Mouse (Mus musculus) heart, embryonic 11.5 days (tissue): ENCODE results near the gene Shisal2a. TPM values are rescaled to one million over a fixed set of nuclear protein-coding genes. Genes with fewer than 3 reads are reported as not detected.

Experiments used
- ATAC-seq: fragments of 200-750 bp; cut with Nextera tagmentation; replicated peaks from 2 replicates; pipeline ENCODE4 v1.8.0; 2017; ENCODE audit warnings: moderate library complexity; ENCODE audit not compliant: insufficient number of reproducible peaks, low FRiP score, low TSS enrichment
- H3K27ac ChIP-seq: fragments of 300-500 bp; sonication (generic); 2 replicates; pipeline ENCODE4 v1.5.1; 2014; ENCODE audit warnings: mild to moderate bottlenecking, low read depth, low read length
- H3K27me3 ChIP-seq: fragments of 300-500 bp; sonication (generic); 2 replicates; pipeline ENCODE4 v1.6.1; 2014; ENCODE audit warnings: mild to moderate bottlenecking, low read length, mixed read lengths; ENCODE audit not compliant: control insufficient read depth, insufficient read depth
- H3K36me3 ChIP-seq: fragments of 300-500 bp; sonication (generic); 2 replicates; pipeline ENCODE4 v1.6.1; 2014; ENCODE audit warnings: mild to moderate bottlenecking, low read length, moderate library complexity, mixed read lengths; ENCODE audit not compliant: control insufficient read depth, insufficient read depth
- H3K4me1 ChIP-seq: fragments of 300-500 bp; sonication (generic); 2 replicates; pipeline ENCODE4 v1.6.1; 2014; ENCODE audit warnings: low read length; ENCODE audit not compliant: control insufficient read depth, insufficient read depth
- H3K4me2 ChIP-seq: fragments of 300-500 bp; sonication (generic); 2 replicates; pipeline ENCODE4 v1.6.1; 2014; ENCODE audit warnings: mild to moderate bottlenecking, moderate library complexity
- H3K4me3 ChIP-seq: fragments of 300-500 bp; sonication (generic); 2 replicates; pipeline ENCODE4 v1.5.1; 2014; ENCODE audit warnings: low read depth, low read length
- H3K9ac ChIP-seq: fragments of 300-500 bp; sonication (generic); 2 replicates; pipeline ENCODE4 v1.6.1; 2014; ENCODE audit warnings: mild to moderate bottlenecking, low read depth, low read length, moderate library complexity
- H3K9me3 ChIP-seq: fragments of 300-500 bp; sonication (generic); replicated peaks from 2 replicates; pipeline ENCODE4 v1.6.1; 2016; ENCODE audit warnings: low read length; ENCODE audit not compliant: control insufficient read depth
- WGBS: fragments of 180-500 bp; shearing (Covaris S2); extraction: QIAGEN DNeasy Blood & Tissue Kit; methylation state at CpG from one replicate; pipeline ENCODE4 v1.1.7; 2014; ENCODE audit not compliant: insufficient replicate concordance; 5-methylcytosine and 5-hydroxymethylcytosine counted together
- polyA plus RNA-seq: library from polyadenylated mRNA; unstranded; fragments of >200 nt; fragmentation: Nextera tagmentation; extraction: Ambion mirVana; gene quantifications from 2 replicates; pipeline ENCODE4 v1.2.1, GENCODE M21; 2014

Gene Shisal2a
- polyA plus RNA-seq, 1 experiment from 2014 or later, result 1.3 TPM

DNA sequence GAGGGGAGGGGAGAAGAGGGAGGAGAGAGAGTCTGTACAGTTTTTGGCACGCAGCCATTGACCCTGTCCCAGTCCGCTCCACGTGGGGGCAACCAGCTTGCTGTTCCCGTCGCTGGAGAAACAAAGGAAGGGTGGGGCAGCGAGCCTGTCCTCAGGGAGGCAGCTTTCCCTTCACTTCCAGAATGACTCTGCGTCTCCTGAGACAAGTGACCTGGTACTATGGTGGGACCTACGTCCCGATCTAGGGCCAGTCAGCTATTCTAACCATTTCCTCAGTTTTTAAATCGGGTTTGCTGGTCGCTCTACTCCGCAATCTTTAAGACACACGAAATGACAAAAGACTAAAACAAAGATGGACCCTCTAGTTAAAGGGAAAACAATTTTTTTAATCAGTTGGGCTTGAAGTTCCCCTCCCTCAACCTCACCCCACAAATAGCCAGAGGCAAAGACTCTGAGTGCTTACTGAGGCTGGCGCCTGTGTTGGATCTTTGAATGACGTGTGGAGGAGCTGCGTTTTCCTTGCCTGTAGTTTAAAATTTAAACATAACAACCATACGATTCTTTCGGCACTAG is 4.6 kb upstream of the Shisal2a start:
- 0 out of 2 replicates have a peak, but pooled peaks cover 11% of the 10 kb centered on the region for H3K4me1 ChIP-seq
- H3K4me2 ChIP-seq, result peak overlapping the region; percentile 70
- peak overlapping the region; percentile 81 for H3K27ac ChIP-seq
- no peaks in the 10 kb centered on the region for H3K36me3 ChIP-seq
- H3K4me3 ChIP-seq, result peak overlapping the region; percentile 34
- H3K9me3 ChIP-seq, result no peaks in the 10 kb centered on the region
- ATAC-seq, result peak; percentile 68
- H3K27me3 ChIP-seq, result peaks cover 4% of the 10 kb centered on the region; the same call in 1 of the 2 replicates
- H3K9ac ChIP-seq, result peak overlapping the region; percentile 74
- 8% methylated on average over 18 of the region's 18 CpGs for WGBS

DNA sequence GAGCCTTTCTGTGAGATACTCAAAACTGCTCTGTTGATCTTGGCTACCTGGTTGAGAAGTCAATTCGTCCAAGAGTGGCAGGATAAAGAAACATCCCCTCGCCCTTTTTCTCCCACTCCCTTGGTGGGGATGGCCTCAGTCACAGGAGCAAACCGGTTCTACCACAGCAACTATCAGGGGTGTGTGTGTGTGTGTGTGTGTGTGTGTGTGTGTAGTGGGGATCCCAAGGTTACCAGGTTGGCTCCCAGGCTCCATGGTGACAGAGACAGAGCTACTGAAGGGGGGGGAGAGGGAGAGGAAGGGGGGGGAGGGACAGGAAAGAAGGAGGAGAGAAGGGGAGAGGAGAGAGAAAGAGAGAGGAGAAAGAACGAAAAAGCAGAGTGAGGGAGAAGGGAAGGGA is 4.0 kb upstream of the Shisal2a start:
- ATAC-seq, result no peak
- H3K27ac ChIP-seq, result peak overlapping the region; percentile 81; the same call in 1 of the 2 replicates
- peaks cover 4% of the 10 kb centered on the region; the same call in 1 of the 2 replicates for H3K27me3 ChIP-seq
- WGBS, result 31% methylated on average over 4 of the region's 4 CpGs
- peak overlapping the region; percentile 74; the same call in 1 of the 2 replicates for H3K9ac ChIP-seq
- H3K4me1 ChIP-seq, result 0 out of 2 replicates have a peak, but pooled peaks cover 11% of the 10 kb centered on the region
- no peaks in the 10 kb centered on the region for H3K9me3 ChIP-seq
- H3K4me2 ChIP-seq, result peak overlapping the region; percentile 70
- H3K4me3 ChIP-seq, result no peak overlapping the region
- no peaks in the 10 kb centered on the region for H3K36me3 ChIP-seq

DNA sequence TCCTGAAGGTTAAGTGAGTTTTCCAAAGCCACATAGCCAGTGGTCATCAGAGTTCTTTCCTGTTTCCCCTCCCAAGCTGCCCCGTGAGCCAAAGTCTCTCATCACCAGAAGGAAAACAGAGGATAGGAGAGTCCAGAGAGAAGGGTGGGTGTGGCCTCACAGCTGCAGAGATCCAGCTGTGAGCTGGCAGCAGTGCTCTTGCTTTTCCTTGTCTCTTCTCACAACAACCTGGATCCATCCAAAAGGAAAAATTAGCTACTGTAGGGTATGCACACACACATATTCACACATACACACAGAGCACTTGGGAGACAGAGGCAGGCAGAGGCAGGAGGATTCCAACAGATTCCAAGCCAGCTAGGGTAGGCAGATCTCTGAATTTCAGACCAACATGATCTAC is 2.9 kb upstream of the Shisal2a start:
- ATAC-seq, result no peak
- H3K9ac ChIP-seq, result no peak overlapping the region

GRCm38 (mm10) chr4:108380146-108380545 is 3.0 kb downstream of the Shisal2a start:
- Histone ChIP-seq H3K27ac (no peak overlapping the region), H3K9ac (no peak overlapping the region), H3K4me1 (peaks cover 8% of the 10 kb centered on the region; the same call in 1 of the 2 replicates), H3K4me2 (no peak overlapping the region), H3K9me3 (no peaks in the 10 kb centered on the region), H3K27me3 (peaks cover 4% of the 10 kb centered on the region; the same call in 1 of the 2 replicates), H3K4me3 (no peak overlapping the region), H3K36me3 (no peaks in the 10 kb centered on the region)
- ATAC-seq, result no peak; the same call in 1 of the 2 replicates
- WGBS, result 0% methylated on average over 1 of the region's 1 CpGs

More for the DNA sequence above, 2.9 kb upstream of the Shisal2a start:
- no peak overlapping the region for H3K27ac ChIP-seq
- H3K27me3 ChIP-seq, result peaks cover 4% of the 10 kb centered on the region; the same call in 1 of the 2 replicates
- H3K4me3 ChIP-seq, result no peak overlapping the region
- H3K4me1 ChIP-seq, result 0 out of 2 replicates have a peak, but pooled peaks cover 10% of the 10 kb centered on the region
- no peaks in the 10 kb centered on the region for H3K36me3 ChIP-seq
- WGBS, result 21% methylated on average over 1 of the region's 1 CpGs
- no peaks in the 10 kb centered on the region for H3K9me3 ChIP-seq
- no peak overlapping the region for H3K4me2 ChIP-seq

GRCm38 (mm10) chr4:108379476-108379875 is 3.7 kb downstream of the Shisal2a start:
- no peak for ATAC-seq
- H3K4me1 ChIP-seq, result peaks cover 8% of the 10 kb centered on the region; the same call in 1 of the 2 replicates
- peaks cover 4% of the 10 kb centered on the region; the same call in 1 of the 2 replicates for H3K27me3 ChIP-seq
- no peak overlapping the region for H3K9ac ChIP-seq
- no peak overlapping the region for H3K4me2 ChIP-seq
- H3K9me3 ChIP-seq, result no peaks in the 10 kb centered on the region
- H3K27ac ChIP-seq, result no peak overlapping the region
- H3K4me3 ChIP-seq, result no peak overlapping the region
- 81% methylated on average over 3 of the region's 3 CpGs for WGBS
- H3K36me3 ChIP-seq, result no peaks in the 10 kb centered on the region

DNA sequence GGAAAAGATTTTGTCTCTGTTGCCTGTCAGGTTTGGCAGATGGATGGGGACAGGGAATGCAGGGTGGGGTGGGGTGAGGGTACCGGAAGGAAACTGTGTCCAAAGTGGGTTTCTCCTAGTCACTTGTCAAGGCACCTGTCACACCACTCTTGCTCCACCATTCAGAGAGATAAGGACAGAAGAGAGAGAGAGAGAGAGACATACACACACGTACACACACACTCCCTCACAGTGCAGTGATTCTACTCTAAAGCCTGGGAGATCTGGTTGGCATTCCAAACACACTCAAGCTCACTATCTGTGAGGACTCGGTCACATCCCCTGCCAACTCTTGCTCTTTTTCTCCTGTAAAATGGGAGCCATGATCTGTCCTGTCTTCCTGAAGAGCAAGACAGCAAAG is 11.0 kb downstream of the Shisal2a start:
- 25% methylated on average over 3 of the region's 3 CpGs for WGBS
- Histone ChIP-seq H3K36me3 (no peaks in the 10 kb centered on the region), H3K4me1 (no peaks in the 10 kb centered on the region; the same call in 1 of the 2 replicates), H3K27me3 (no peaks in the 10 kb centered on the region), H3K4me3 (no peak overlapping the region), H3K9me3 (no peaks in the 10 kb centered on the region), H3K4me2 (no peak overlapping the region), H3K27ac (no peak overlapping the region), H3K9ac (no peak overlapping the region)
- ATAC-seq, result no peak

GRCm38 (mm10) chr4:108371421-108371820 is 11.7 kb downstream of the Shisal2a start:
- Histone ChIP-seq H3K4me2 (no peak overlapping the region), H3K27ac (no peak overlapping the region), H3K4me3 (no peak overlapping the region), H3K9ac (no peak overlapping the region), H3K27me3 (no peaks in the 10 kb centered on the region), H3K9me3 (no peaks in the 10 kb centered on the region), H3K4me1 (no peaks in the 10 kb centered on the region; the same call in 1 of the 2 replicates), H3K36me3 (no peaks in the 10 kb centered on the region)
- no peak for ATAC-seq
- 80% methylated on average over 3 of the region's 3 CpGs for WGBS

DNA sequence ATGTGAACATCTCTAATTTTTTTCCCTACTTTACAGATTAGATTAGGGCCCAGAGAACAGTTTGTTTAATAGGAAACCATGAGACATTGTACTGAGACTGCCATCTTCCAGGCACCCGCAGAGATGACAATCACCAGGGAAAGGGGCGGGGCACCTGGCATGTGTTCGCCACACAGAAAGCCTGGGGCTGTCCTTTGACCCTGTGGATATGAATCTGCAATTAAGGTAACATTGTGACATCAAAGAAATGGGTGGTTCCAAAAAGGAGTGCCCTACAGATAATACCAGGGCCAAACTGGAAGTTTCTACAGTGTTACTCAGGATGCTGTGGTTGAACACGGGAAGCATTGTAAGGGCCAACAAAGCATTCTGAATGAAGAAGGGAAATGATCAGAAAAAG is 12.7 kb downstream of the Shisal2a start:
- H3K9ac ChIP-seq, result no peak overlapping the region
- 66% methylated on average over 4 of the region's 4 CpGs for WGBS
- H3K4me3 ChIP-seq, result no peak overlapping the region
- H3K27ac ChIP-seq, result no peak overlapping the region
- H3K4me1 ChIP-seq, result no peaks in the 10 kb centered on the region; the same call in 1 of the 2 replicates
- no peaks in the 10 kb centered on the region for H3K36me3 ChIP-seq
- H3K9me3 ChIP-seq, result no peaks in the 10 kb centered on the region
- H3K4me2 ChIP-seq, result no peak overlapping the region
- no peaks in the 10 kb centered on the region for H3K27me3 ChIP-seq
- no peak for ATAC-seq

- Histone ChIP-seq H3K27me3 (no peaks in the 10 kb centered on the region), H3K9ac (no peak overlapping the region), H3K9me3 (no peaks in the 10 kb centered on the region), H3K4me1 (peaks cover 3% of the 10 kb centered on the region), H3K36me3 (no peaks in the 10 kb centered on the region), H3K4me3 (no peak overlapping the region), H3K27ac (no peak overlapping the region), H3K4me2 (no peak overlapping the region)
- WGBS, result 26% methylated on average over 5 of the region's 5 CpGs
- ATAC-seq, result no peak
Measured at GRCm38 (mm10) chr4:108369254-108369653, 13.9 kb downstream of the Shisal2a start.
